Mouse (Mus musculus) stomach, postnatal 0 days (tissue): Measurements from ENCODE around the gene Caln1. TPM values are rescaled to one million over a fixed set of nuclear protein-coding genes. Genes with fewer than 3 reads are reported as not detected.

Experiments used
- ATAC-seq: fragments of 200-750 bp; cut with Nextera tagmentation; 2 replicates; pipeline ENCODE4 v1.8.0; 2017; ENCODE audit not compliant: low FRiP score, low TSS enrichment
- DNase-seq: peaks from one replicate; pipeline ENCODE4 v3.0.0-alpha.2; 2016; ENCODE audit warnings: low spot score
- H3K27ac ChIP-seq: fragments of 300-500 bp; sonication (generic); replicated peaks from 2 replicates; pipeline ENCODE4 v1.5.1; 2014; ENCODE audit warnings: mild to moderate bottlenecking, control low read depth
- H3K27me3 ChIP-seq: fragments of 300-500 bp; sonication (generic); 2 replicates; pipeline ENCODE4 v1.6.1; 2014; ENCODE audit warnings: low read length; ENCODE audit not compliant: control insufficient read depth, insufficient read depth
- H3K36me3 ChIP-seq: fragments of 300-500 bp; sonication (generic); 2 replicates; pipeline ENCODE4 v1.6.1; 2014; ENCODE audit warnings: low read length, mixed read lengths; ENCODE audit not compliant: control insufficient read depth, insufficient read depth
- H3K4me1 ChIP-seq: fragments of 300-500 bp; sonication (generic); replicated peaks from 2 replicates; pipeline ENCODE4 v1.6.1; 2014; ENCODE audit warnings: antibody characterized with exemption; ENCODE audit not compliant: control insufficient read depth, insufficient read depth
- H3K4me2 ChIP-seq: fragments of 300-500 bp; sonication (generic); replicated peaks from 2 replicates; pipeline ENCODE4 v1.6.1; 2014; ENCODE audit warnings: low read depth, mild to moderate bottlenecking, control low read depth, moderate library complexity
- H3K4me3 ChIP-seq: fragments of 300-500 bp; sonication (generic); 2 replicates; pipeline ENCODE4 v1.5.1; 2014; ENCODE audit warnings: low read depth, low read length, control low read depth
- H3K9ac ChIP-seq: fragments of 300-500 bp; sonication (generic); 2 replicates; pipeline ENCODE4 v1.6.1; 2014; ENCODE audit warnings: mild to moderate bottlenecking, low read length, control low read depth, mixed read lengths
- H3K9me3 ChIP-seq: fragments of 300-500 bp; sonication (generic); 2 replicates; pipeline ENCODE4 v1.6.1; 2016; ENCODE audit warnings: low read length; ENCODE audit not compliant: control insufficient read depth
- CTCF ChIP-seq: IDR thresholded peaks from 2 replicates; pipeline ENCODE4 v1.5.1; 2016; ENCODE audit warnings: antibody characterized with exemption, low read depth, mild to moderate bottlenecking, moderate library complexity
- EP300 ChIP-seq: optimal IDR thresholded peaks from 2 replicates; pipeline ENCODE3; 2016; ENCODE audit warnings: antibody characterized with exemption
- WGBS: fragments of 180-500 bp; shearing (Covaris S2); extraction: QIAGEN DNeasy Blood & Tissue Kit; methylation state at CpG from one replicate; pipeline ENCODE4 v1.1.7; 2014; 5-methylcytosine and 5-hydroxymethylcytosine counted together
- polyA plus RNA-seq: library from polyadenylated mRNA; unstranded; fragments of >200 nt; fragmentation: Nextera tagmentation; extraction: Ambion mirVana; gene quantifications from 2 replicates; pipeline ENCODE4 v1.2.1, GENCODE M21; 2015

The Caln1 gene
- 0.11 and 0.25 TPM in 2 replicates for polyA plus RNA-seq

DNA sequence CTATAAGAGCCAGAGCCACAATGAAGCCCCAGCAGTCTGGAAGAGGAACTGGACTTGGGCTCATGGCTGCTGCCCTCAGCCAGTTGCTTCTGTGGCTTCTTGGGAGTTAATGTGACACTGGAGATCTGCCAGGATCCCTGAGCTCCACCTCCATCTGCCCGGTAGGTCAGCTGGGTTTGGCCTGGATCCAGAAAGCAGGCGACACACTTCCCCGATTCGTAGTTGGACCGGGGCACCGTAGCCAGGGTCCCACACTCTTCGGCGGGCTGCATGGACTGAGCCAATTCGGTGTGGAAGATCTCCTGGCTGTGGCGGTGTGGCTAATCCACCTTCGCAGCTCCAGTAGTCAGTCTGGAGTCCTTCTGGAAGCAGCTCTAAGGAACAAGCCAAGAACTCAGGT, at the start of gene Caln1:
TSS of gene Caln1 (plus strand) at position 219 of the 400 bp plus-strand sequence.
- ATAC-seq (no peak), DNase-seq (no peak)
- no peak for TF ChIP-seq EP300
- H3K4me2 ChIP-seq: no peak within 1 kb of the TSS
- no peak within 1 kb of the TSS for H3K9ac ChIP-seq
- H3K27ac ChIP-seq: no peak within 1 kb of the TSS
- no peaks in the 10 kb centered on the region for H3K4me1 ChIP-seq
- no peak within 1 kb of the TSS for H3K4me3 ChIP-seq
- H3K27me3 ChIP-seq: no peaks in the 10 kb centered on the region
- WGBS: 66% methylated on average over 11 of the region's 11 CpGs
- H3K36me3 ChIP-seq: no peaks in the 10 kb centered on the region
- no peaks in the 10 kb centered on the region for H3K9me3 ChIP-seq

DNA sequence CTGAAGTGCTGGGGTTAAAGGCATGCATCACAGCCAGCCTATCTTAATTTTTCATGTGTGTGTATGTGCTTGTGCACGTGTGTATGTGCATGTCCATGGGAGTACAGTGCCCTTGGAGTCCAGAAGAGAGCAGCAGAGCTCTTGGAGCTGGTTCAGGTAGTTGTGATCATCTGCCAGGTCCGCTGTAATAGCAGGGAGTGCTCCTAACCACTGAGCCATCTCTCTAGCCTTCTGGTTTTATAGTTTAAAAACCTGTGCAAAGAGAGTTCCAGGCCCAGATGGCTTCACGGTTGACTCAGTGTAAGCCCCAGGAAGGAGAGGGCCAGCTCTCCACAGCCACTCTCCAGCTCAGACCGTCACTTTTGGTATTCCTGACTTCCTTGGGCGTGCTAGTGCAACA, 49.5 kb upstream of the Caln1 start:
- Histone ChIP-seq H3K27ac (no peak overlapping the region), H3K36me3 (0 out of 2 replicates have a peak, but pooled peaks cover 4% of the 10 kb centered on the region), H3K27me3 (no peaks in the 10 kb centered on the region), H3K9ac (no peak overlapping the region), H3K4me2 (no peak overlapping the region), H3K4me1 (no peaks in the 10 kb centered on the region), H3K9me3 (no peaks in the 10 kb centered on the region), H3K4me3 (no peak overlapping the region)
- TF ChIP-seq CTCF (no peak), EP300 (no peak)
- 88% methylated on average over 5 of the region's 5 CpGs for WGBS
- DNase-seq (no peak), ATAC-seq (no peak)

DNA sequence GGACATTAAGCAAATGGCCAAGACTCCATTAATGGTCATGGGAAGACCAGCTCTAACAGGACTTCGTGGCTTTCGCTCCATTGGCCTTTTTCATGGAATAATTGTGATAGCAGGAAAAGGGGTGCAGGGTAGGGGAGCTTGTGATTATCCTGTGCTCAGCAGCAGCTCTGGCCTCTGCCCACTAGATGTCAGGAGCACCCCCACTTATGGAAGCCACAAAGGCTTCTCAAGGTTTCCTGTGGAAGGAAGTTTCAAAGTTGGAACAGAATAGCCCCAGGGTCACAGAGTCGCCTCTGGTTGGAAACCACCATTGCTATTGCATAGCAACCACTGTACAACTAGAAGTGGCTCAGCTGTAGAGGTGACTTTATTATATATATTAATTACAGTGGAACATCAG, 48.8 kb upstream of the Caln1 start:
- TF ChIP-seq CTCF (peak; percentile 60), EP300 (no peak)
- no peak overlapping the region for H3K4me3 ChIP-seq

DNA sequence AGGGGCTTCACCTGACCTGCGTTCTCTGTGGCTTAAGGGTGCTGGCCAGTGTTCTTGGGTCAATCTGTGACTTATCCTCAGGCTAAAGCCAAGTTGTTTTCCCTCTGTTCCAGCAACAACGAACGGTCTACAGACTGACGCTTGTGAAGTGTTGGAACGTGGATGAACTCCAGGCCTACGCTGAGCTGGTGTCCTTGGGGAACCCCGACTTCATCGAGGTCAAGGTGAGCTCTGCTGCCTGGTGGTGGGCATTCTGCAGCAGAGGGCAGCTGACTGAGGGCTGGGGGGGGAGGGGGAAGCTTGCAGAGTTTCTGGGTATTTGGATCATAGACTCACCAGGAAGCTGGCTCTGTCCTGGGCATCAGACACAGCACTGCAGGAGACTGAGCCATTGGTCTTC, 43.8 kb upstream of the Caln1 start:
- DNase-seq (no peak), ATAC-seq (no peak)
- Histone ChIP-seq H3K4me3 (no peak overlapping the region), H3K36me3 (no peaks in the 10 kb centered on the region), H3K9me3 (no peaks in the 10 kb centered on the region), H3K27ac (no peak overlapping the region), H3K4me2 (no peak overlapping the region), H3K27me3 (no peaks in the 10 kb centered on the region), H3K9ac (no peak overlapping the region), H3K4me1 (no peaks in the 10 kb centered on the region)
- WGBS: 96% methylated on average over 8 of the region's 8 CpGs
- TF ChIP-seq EP300 (no peak), CTCF (no peak)

More for the DNA sequence above, 48.8 kb upstream of the Caln1 start:
- no peaks in the 10 kb centered on the region for H3K4me1 ChIP-seq
- 79% methylated on average over 3 of the region's 3 CpGs for WGBS
- H3K27ac ChIP-seq: no peak overlapping the region
- H3K9ac ChIP-seq: no peak overlapping the region
- H3K27me3 ChIP-seq: no peaks in the 10 kb centered on the region
- ATAC-seq: no peak
- DNase-seq: no peak
- H3K4me2 ChIP-seq: no peak overlapping the region
- H3K36me3 ChIP-seq: 0 out of 2 replicates have a peak, but pooled peaks cover 2% of the 10 kb centered on the region
- H3K9me3 ChIP-seq: no peaks in the 10 kb centered on the region

DNA sequence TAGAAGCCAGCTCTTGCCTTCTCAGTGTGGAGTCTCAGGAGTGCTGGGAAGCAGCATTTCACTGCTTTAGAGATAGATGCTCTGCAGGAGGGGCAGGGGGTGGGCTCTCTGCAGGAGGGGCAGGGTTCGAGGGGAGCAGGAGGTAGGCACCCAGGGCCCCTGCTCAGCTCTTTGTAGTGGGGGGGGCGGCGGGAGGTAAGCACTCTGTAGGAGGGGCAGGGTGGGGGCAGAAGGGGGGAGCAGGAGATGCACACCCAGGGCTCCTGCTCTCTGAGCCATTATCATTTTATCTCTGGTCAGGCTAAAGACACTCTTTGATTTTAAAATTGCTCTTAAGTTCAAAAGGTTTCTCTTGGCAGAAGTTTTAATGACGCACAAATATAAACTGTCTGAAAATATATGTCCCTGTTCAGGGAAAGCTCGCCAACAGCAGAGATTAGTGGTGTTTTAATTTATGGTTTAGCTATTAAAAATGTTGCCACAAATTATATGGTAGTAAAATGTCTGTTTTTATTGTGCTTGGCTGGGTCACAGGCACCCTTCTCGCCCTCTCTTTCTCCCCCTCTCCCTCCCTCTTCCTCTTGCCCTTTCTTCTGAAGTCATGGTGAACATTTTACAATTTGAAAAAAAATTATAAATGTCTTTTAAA, 41.5 kb upstream of the Caln1 start:
- H3K4me2 ChIP-seq: no peak overlapping the region
- no peaks in the 10 kb centered on the region for H3K27me3 ChIP-seq
- no peak overlapping the region for H3K9ac ChIP-seq
- TF ChIP-seq CTCF: no peak
- no peak for TF ChIP-seq EP300
- no peak overlapping the region for H3K27ac ChIP-seq
- no peaks in the 10 kb centered on the region for H3K36me3 ChIP-seq
- no peaks in the 10 kb centered on the region for H3K4me1 ChIP-seq
- no peak overlapping the region for H3K4me3 ChIP-seq
- DNase-seq (no peak), ATAC-seq (no peak)
- H3K9me3 ChIP-seq: no peaks in the 10 kb centered on the region
- 47% methylated on average over 6 of the region's 6 CpGs for WGBS

- TF ChIP-seq CTCF: no peak
- TF ChIP-seq EP300: no peak
- no peaks in the 10 kb centered on the region for H3K27me3 ChIP-seq
- H3K27ac ChIP-seq: no peak overlapping the region
- no peak for ATAC-seq
- H3K9me3 ChIP-seq: no peaks in the 10 kb centered on the region
- H3K4me2 ChIP-seq: no peak overlapping the region
- no peak for DNase-seq
- H3K4me3 ChIP-seq: no peak overlapping the region
- WGBS: 78% methylated on average over 9 of the region's 9 CpGs
- no peaks in the 10 kb centered on the region for H3K36me3 ChIP-seq
- no peak overlapping the region for H3K9ac ChIP-seq
- H3K4me1 ChIP-seq: no peaks in the 10 kb centered on the region
Measured at GRCm38 (mm10) chr5:130328366-130328765, 40.9 kb upstream of the Caln1 start.
